Mouse (Mus musculus): ENCODE results near the gene Tex45. TPM values are rescaled to one million over a fixed set of nuclear protein-coding genes. Genes with fewer than 3 reads are reported as not detected.

Gene Tex45
- total and polyA plus RNA-seq, 3 experiments, result not detected

- in situ Hi-C loops (cut with MboI; ENCODE audit: low pct_ligation_motif_present, low pct_unique_long_range_greater_than_20kb, low sequenced_read_pairs), result no loop called here
Observed at GRCm38 (mm10) chr8:3431113-3431512, 39.5 kb upstream of the Tex45 start.

DNA sequence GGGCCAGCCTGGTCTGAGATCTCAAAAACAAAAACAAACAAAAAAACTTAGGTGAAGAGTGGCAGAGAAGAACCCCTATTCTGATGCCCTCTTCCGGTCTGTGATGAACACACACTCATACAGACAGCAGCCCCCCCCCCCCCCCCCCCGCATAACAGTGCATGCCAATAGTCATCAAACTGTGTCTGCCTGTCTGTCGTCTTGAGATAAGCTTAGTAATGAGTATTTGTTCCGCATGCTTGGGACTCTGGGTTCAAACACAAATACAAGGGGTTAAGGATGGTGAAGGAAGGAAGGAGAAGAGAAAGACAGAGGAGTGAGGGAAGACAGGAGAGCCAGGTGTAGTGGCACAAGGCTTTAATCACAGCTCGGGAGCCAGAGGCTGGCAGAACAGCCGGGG is 34.2 kb upstream of the Tex45 start:
- Histone ChIP-seq H3K4me2 (ENCODE audit: insufficient read depth, low read depth, poor library complexity, severe bottlenecking) (no peak overlapping the region), H3K4me3 (replicated peaks in 1 of 3; ENCODE audit: low read depth in 2 of 3, low read length in 2 of 3, poor library complexity in 1 of 3) (no peak overlapping the region), H3K79me2 (replicated peaks; ENCODE audit: control insufficient read depth, extremely low read depth, insufficient read depth, poor library complexity, severe bottlenecking) (no peaks in the 10 kb centered on the region), H3K27me3 (replicated peaks) (no peaks in the 10 kb centered on the region), H3K36me3 (replicated peaks in 1 of 2; ENCODE audit: control insufficient read depth in 1 of 2, insufficient read depth in 1 of 2, low read length in 1 of 2) (no peaks in the 10 kb centered on the region), H3K27ac (ENCODE audit: insufficient read depth, low read depth) (no peak overlapping the region), H3K9ac (ENCODE audit: insufficient read depth, low read depth) (no peak overlapping the region), H3K9me3 (replicated peaks; ENCODE audit: low read length) (no peaks in the 10 kb centered on the region), H3K4me1 (ENCODE audit: control insufficient read depth in 1 of 2, insufficient read depth in 2 of 2) (peaks cover 0 to 2% of the 10 kb centered on the region in 2 experiments; a peak in 1 of 4 replicates)
- TF ChIP-seq TBP (conservative IDR thresholded peaks at IDR 0.05; ENCODE audit: low read depth, low read length) (no peak), E2F4 (IDR thresholded peaks at IDR 0.05; ENCODE audit: insufficient replicate concordance, low read depth, low read length) (no peak), RAD21 (IDR thresholded peaks at IDR 0.05; ENCODE audit: low read depth, low read length) (no peak), SMC3 (IDR thresholded peaks at IDR 0.05; ENCODE audit: low read depth, low read length) (no peak)
- no peak for DNase-seq (ENCODE audit: extremely low read depth)
- dilution Hi-C loops (cut with MboI; ENCODE audit: extremely low pct_ligation_motif_present, extremely low pct_unique_long_range_greater_than_20kb, low sequenced_read_pairs), result no loop called here
- in situ Hi-C loops (cut with MboI; ENCODE audit: low pct_ligation_motif_present, low pct_unique_long_range_greater_than_20kb, low sequenced_read_pairs), result no loop called here

More at GRCm38 (mm10) chr8:3431113-3431512, 39.5 kb upstream of the Tex45 start:
- H3K4me3 ChIP-seq (replicated peaks in 1 of 3; ENCODE audit: low read depth in 2 of 3, low read length in 2 of 3, poor library complexity in 1 of 3), result no peak overlapping the region
- H3K79me2 ChIP-seq (replicated peaks; ENCODE audit: control insufficient read depth, extremely low read depth, insufficient read depth, poor library complexity, severe bottlenecking), result no peaks in the 10 kb centered on the region
- no peak overlapping the region for H3K4me2 ChIP-seq (ENCODE audit: insufficient read depth, low read depth, poor library complexity, severe bottlenecking)
- TF ChIP-seq E2F4 (IDR thresholded peaks at IDR 0.05; ENCODE audit: insufficient replicate concordance, low read depth, low read length), result no peak
- TF ChIP-seq ELF1 (IDR thresholded peaks at IDR 0.05; ENCODE audit: low read depth, low read length), result no peak
- TF ChIP-seq MEF2A (IDR thresholded peaks at IDR 0.05; ENCODE audit: borderline replicate concordance, low read depth, low read length), result no peak
- no peak for TF ChIP-seq ZMIZ1 (IDR thresholded peaks at IDR 0.05; ENCODE audit: low read depth, low read length)
- TF ChIP-seq SIN3A (IDR thresholded peaks at IDR 0.05; ENCODE audit: low read length), result no peak
- TF ChIP-seq JUN (IDR thresholded peaks at IDR 0.05; ENCODE audit: insufficient read depth, low read depth, low read length), result no peak
- no peak for TF ChIP-seq EP300 (IDR thresholded peaks at IDR 0.05; ENCODE audit: low read length)
- no peak for TF ChIP-seq POLR2AphosphoS2 (IDR thresholded peaks at IDR 0.05; ENCODE audit: low read depth, low read length)
- TF ChIP-seq SMC3 (IDR thresholded peaks at IDR 0.05; ENCODE audit: low read depth, low read length), result no peak
- no peak for TF ChIP-seq USF2 (conservative IDR thresholded peaks at IDR 0.05; ENCODE audit: low read depth, low read length)
- TF ChIP-seq CHD2 (IDR thresholded peaks at IDR 0.05; ENCODE audit: low read length), result no peak
- TF ChIP-seq BHLHE40 (IDR thresholded peaks at IDR 0.05; ENCODE audit: low read depth, low read length), result no peak
- no peak for TF ChIP-seq KAT2A (IDR thresholded peaks at IDR 0.05; ENCODE audit: insufficient replicate concordance, low read length)
- no peak for TF ChIP-seq MAX (IDR thresholded peaks at IDR 0.05; ENCODE audit: low read length)
- no peak for TF ChIP-seq NELFE (IDR thresholded peaks at IDR 0.05; ENCODE audit: low read depth, low read length)
- no peak for TF ChIP-seq TBP (conservative IDR thresholded peaks at IDR 0.05; ENCODE audit: low read depth, low read length)
- H3K4me1 ChIP-seq (ENCODE audit: control insufficient read depth in 1 of 2, insufficient read depth in 2 of 2), result no peaks in the 10 kb centered on the region
- no peak overlapping the region for H3K27ac ChIP-seq (ENCODE audit: insufficient read depth, low read depth)
- no peaks in the 10 kb centered on the region for H3K36me3 ChIP-seq (replicated peaks in 1 of 2; ENCODE audit: control insufficient read depth in 1 of 2, insufficient read depth in 1 of 2, low read length in 1 of 2)
- no peak for DNase-seq (ENCODE audit: extremely low read depth)
- no peaks in the 10 kb centered on the region for H3K9me3 ChIP-seq (replicated peaks; ENCODE audit: low read length)
- dilution Hi-C loops (cut with MboI; ENCODE audit: extremely low pct_ligation_motif_present, extremely low pct_unique_long_range_greater_than_20kb, low sequenced_read_pairs), result no loop called here
- no peak overlapping the region for H3K9ac ChIP-seq (ENCODE audit: insufficient read depth, low read depth)
- no peaks in the 10 kb centered on the region for H3K27me3 ChIP-seq (replicated peaks)
